Mouse (Mus musculus) cerebellum, adult 2 months (tissue): ENCODE results near the gene Cdc34b. TPM values are rescaled to one million over a fixed set of nuclear protein-coding genes. Genes with fewer than 3 reads are reported as not detected.

Experiments used
- DNase-seq, 2 experiments: peaks; one replicate each; pipeline ENCODE4 v3.0.0; 2021
- H3K27ac ChIP-seq: fragments of 200-500 bp; 2 replicates; pipeline ENCODE4 v1.5.1; 2012; ENCODE audit warnings: low read length, control low read depth, inconsistent platforms; ENCODE audit not compliant: insufficient read depth
- H3K27me3 ChIP-seq: fragments of 200-500 bp; 2 replicates; pipeline ENCODE4 v1.6.1; 2012; ENCODE audit warnings: inconsistent platforms, mild to moderate bottlenecking, low read length, moderate library complexity; ENCODE audit not compliant: control insufficient read depth, insufficient read depth
- H3K4me1 ChIP-seq: fragments of 200-500 bp; 2 replicates; pipeline ENCODE4 v1.6.1; 2011; ENCODE audit warnings: low read length; ENCODE audit not compliant: control insufficient read depth, insufficient read depth
- H3K4me3 ChIP-seq: fragments of 200-500 bp; replicated peaks from 2 replicates; pipeline ENCODE3; 2011; ENCODE audit warnings: mild to moderate bottlenecking, low read depth, low read length, control low read depth; ENCODE audit not compliant: insufficient read depth
- CTCF ChIP-seq: fragments of 200-500 bp; IDR thresholded peaks from 2 replicates; pipeline ENCODE4 v1.5.1; 2011; ENCODE audit warnings: low read depth, mild to moderate bottlenecking, control low read depth, low read length, moderate library complexity, borderline replicate concordance; ENCODE audit not compliant: insufficient read depth
- POLR2A ChIP-seq: fragments of 200-500 bp; IDR thresholded peaks from 2 replicates; pipeline ENCODE4 v1.6.1; 2011; ENCODE audit warnings: low read length, control low read depth, borderline replicate concordance; ENCODE audit not compliant: insufficient read depth
- WGBS: fragments of 180-500 bp; shearing (Covaris S2); methylation state at CpG from one replicate; pipeline ENCODE4 v1.1.7; 2018; 5-methylcytosine and 5-hydroxymethylcytosine counted together
- polyA plus RNA-seq: library from polyadenylated mRNA; depleted of rRNA; stranded (reverse); fragments of >200 nt; gene quantifications from 2 replicates; pipeline ENCODE4 v1.2.3, GENCODE M21; 2012; rRNA removed

The Cdc34b gene
- polyA plus RNA-seq, 1 experiment, result 0.33 TPM

DNA sequence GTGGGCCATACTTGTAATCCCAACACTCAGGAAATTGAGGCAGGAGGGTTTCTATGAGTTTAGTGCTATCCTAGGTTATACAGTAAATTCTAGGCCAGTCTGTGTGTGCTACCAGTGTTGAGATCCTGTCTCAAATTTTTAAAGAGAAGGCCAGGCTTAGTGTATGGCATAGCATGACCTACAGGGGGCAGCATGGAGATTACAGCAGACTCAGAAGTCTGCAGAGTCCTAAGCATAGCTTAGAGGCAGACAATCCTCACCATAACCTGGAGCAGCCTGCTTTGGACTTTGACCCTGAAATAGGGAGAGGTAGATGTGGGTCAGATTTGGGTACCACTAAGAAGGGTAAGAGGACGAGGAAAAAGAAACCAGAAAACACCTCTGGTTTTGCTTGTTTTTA lies 32.3 kb downstream of the Cdc34b start:
- WGBS, result 82% methylated on average over 1 of the region's 1 CpGs
- no peak for DNase-seq
- TF ChIP-seq POLR2A, result no peak
- no peak for TF ChIP-seq CTCF
- H3K27ac ChIP-seq, result no peak overlapping the region
- no peak overlapping the region for H3K4me3 ChIP-seq
- no peaks in the 10 kb centered on the region for H3K4me1 ChIP-seq
- H3K27me3 ChIP-seq, result no peaks in the 10 kb centered on the region

DNA sequence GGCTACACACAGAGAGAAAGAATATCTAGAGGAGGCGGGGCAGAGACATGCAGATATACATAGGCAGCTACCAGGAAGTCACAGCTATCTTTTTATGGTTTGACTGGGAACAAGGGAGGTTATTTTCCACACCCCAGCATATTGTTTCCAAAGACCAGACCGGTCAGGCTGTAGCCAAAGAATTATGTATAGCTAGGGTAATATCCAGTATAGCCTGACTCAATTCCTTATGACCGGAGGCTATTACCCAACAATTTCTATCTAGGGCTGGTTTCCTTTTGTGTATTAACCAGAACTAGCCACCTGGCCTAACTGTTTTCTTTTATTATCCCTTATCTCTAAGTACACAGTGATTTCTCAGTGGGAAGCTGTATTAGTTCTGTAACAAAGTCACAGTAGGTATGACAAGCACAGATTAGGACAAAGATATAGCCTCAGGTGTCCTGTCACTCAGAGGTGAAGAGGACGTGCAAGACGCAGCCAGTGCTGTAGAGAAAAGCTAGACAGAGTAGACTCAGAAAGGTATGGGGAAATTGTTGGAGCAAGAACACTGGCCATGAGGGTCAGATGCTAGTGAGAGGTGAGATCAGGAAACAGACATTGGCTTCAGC lies 33.4 kb downstream of the Cdc34b start:
- DNase-seq, result no peak
- WGBS, result 90% methylated on average over 5 of the region's 5 CpGs
- no peak overlapping the region for H3K4me3 ChIP-seq
- no peaks in the 10 kb centered on the region for H3K27me3 ChIP-seq
- TF ChIP-seq CTCF (no peak), POLR2A (no peak)
- H3K27ac ChIP-seq, result no peak overlapping the region
- no peaks in the 10 kb centered on the region for H3K4me1 ChIP-seq

DNA sequence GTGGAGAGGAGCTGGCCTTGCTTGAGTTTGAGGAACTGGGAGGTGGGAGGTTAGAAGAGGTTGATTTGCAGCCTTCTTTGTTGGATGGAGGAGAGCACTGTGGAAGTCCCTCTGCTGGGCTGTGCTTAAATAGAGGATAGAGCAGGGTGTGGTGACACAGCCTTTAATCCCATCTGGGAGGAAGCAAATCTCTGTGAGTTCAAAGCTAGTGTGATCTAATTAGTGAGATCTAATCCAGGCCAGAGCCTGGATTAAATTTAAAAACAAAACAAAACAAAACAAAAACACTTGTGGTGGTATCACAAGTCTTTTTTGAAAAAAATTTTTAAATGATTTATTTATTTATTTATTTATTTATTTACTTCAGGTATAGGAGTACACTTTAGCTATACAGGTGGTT lies 41.0 kb downstream of the Cdc34b start, which contains the start of gene Tmem92:
TSS of gene Tmem92 (minus strand) at position 101 of the 400 bp plus-strand sequence.
- no peak for TF ChIP-seq CTCF
- TF ChIP-seq POLR2A, result no peak
- Histone ChIP-seq H3K27me3 (no peaks in the 10 kb centered on the region), H3K4me1 (no peaks in the 10 kb centered on the region; the same call in 1 of the 2 replicates), H3K27ac (no peak within 1 kb of the TSS), H3K4me3 (no peak within 1 kb of the TSS)
- DNase-seq, result no peak

DNA sequence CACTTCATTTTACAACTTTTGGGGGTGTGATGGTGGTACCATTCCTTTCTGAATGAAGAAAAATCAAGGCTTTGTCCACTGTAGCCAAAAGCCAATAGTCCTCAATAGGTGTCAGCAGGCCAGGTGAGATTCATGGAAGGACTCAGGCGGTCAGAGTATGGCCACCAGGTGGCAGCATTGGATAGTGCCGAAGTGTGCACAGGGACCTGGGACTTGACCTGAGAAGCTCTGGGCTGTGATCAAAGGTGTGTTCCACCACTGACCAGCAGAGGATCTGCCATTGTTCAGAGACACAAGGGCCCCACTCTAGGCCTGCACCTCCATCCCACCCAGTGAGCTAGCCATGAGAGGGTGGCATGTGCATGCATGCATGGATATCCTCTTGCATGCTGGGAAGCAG lies 43.7 kb downstream of the Cdc34b start:
- Histone ChIP-seq H3K4me1 (no peaks in the 10 kb centered on the region; the same call in 1 of the 2 replicates), H3K27ac (no peak overlapping the region), H3K4me3 (no peak overlapping the region), H3K27me3 (no peaks in the 10 kb centered on the region)
- WGBS, result 11% methylated on average over 2 of the region's 2 CpGs
- DNase-seq, result peak; percentile 47 to 65
- TF ChIP-seq CTCF (peak; percentile 66), POLR2A (no peak)

DNA sequence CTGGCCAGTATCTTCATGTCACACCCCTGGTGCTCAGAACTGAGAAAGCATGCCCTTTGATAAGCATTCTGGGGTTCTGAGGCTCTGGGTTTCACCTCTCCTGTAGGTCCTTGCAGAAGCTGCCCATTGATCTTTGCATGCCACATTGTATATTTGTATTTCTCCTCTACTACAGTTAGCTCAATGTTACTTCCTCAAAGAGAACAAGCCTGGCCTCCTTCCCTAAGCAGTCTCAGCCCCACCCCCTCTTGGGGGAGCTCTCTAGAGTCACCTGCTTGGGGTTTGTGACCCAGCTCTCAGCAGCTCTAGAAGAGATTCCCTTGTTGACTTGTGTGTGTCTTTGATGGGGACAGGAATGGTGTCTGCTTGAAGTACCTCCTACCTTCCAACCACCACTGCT lies 50.1 kb downstream of the Cdc34b start:
- H3K4me3 ChIP-seq, result no peak overlapping the region
- no peaks in the 10 kb centered on the region for H3K27me3 ChIP-seq
- no peak for DNase-seq
- no peak overlapping the region for H3K27ac ChIP-seq
- H3K4me1 ChIP-seq, result no peaks in the 10 kb centered on the region
- no peak for TF ChIP-seq CTCF
- TF ChIP-seq POLR2A, result no peak

Other genes with a start within 250 kb of the Cdc34b start
- gene Epn3, start 241.8 kb upstream of the Cdc34b start, polyA plus RNA-seq, result 31.1 and 35.9 TPM in 2 replicates
- 3.6 and 4.9 TPM in 2 replicates for gene Mycbpap, start 220.0 kb upstream of the Cdc34b start, polyA plus RNA-seq
- 19.7 and 20.8 TPM in 2 replicates for gene Rsad1, start 192.5 kb upstream of the Cdc34b start, polyA plus RNA-seq
- gene Chad, start 176.7 kb upstream of the Cdc34b start, polyA plus RNA-seq, result 0.82 and 1.1 TPM in 2 replicates
- 13.1 and 15.2 TPM in 2 replicates for gene Acsf2, start 139.9 kb upstream of the Cdc34b start, polyA plus RNA-seq
- 71.9 and 72.1 TPM in 2 replicates for gene Lrrc59, start 112.0 kb upstream of the Cdc34b start, polyA plus RNA-seq
- gene Mrpl27, start 88.0 kb upstream of the Cdc34b start, polyA plus RNA-seq, result 129 and 136 TPM in 2 replicates
- 0.21 and 0.30 TPM in 2 replicates for gene Eme1, start 87.8 kb upstream of the Cdc34b start, polyA plus RNA-seq
- 30.5 and 30.7 TPM in 2 replicates for gene Xylt2, start 64.3 kb upstream of the Cdc34b start, polyA plus RNA-seq
- gene Gm11541, start 37.3 kb upstream of the Cdc34b start, polyA plus RNA-seq, result not detected in 2 replicates
- gene Tmem92, start 40.9 kb downstream of the Cdc34b start, polyA plus RNA-seq, result not detected in 2 replicates
- 4.5 and 5.5 TPM in 2 replicates for gene Col1a1, start 194.4 kb downstream of the Cdc34b start, polyA plus RNA-seq
- gene Hils1, start 225.8 kb downstream of the Cdc34b start, polyA plus RNA-seq, result not detected in 2 replicates
- 1.9 and 3.9 TPM in 2 replicates for gene Sgca, start 234.5 kb downstream of the Cdc34b start, polyA plus RNA-seq
- 149 and 153 TPM in 2 replicates for gene Ppp1r9b, start 249.3 kb downstream of the Cdc34b start, polyA plus RNA-seq